Mouse (Mus musculus): Measurements from ENCODE around the gene Mybphl. TPM values are rescaled to one million over a fixed set of nuclear protein-coding genes. Genes with fewer than 3 reads are reported as not detected.
A peak's percentile ranks its signal among the peaks of the same experiment; 100 is the strongest.

Mybphl gene
- total RNA-seq, 2 experiments from 2014 or later = not detected

DNA sequence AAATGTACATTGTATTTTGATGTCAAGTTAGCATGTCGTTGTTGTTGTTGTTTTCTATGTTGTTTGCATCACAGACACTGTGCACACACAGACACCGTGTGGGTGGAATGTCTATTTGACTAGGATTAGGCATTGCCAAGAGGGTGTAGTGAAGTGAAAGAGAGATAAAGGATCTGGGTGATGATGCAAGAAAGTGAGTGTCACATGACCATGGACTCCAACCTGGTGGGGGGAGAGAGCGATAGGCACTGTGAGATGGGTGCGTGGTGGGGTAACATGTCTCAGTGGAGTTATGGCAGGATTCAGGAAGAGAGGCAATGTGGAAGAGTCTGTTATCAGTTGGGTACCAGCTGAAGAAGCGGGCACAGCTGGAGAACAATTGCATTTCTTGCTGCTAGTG is 4.0 kb downstream of the Mybphl start:
- no peak for ATAC-seq (ENCODE audit: poor library complexity, severe bottlenecking)

DNA sequence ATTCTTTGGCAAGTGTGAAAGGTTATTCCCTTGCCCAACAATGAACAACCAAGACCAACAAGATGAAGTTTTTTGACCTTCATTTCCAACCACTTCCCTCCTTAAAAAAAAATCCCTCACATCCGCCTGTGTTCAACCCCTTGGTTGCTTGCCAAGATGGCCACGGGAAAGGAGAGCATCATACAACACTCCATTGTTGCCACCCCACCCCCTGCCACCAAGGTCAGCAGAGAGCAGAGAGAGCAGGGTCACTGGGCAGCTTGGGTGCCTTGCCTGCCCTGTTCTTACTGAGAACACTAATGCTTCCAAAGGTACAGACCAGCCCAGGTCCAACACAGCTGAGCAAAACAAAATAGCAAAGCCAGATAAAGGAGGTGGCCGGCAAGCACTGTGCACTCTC is 7.6 kb downstream of the Mybphl start:
- ATAC-seq (ENCODE audit: poor library complexity, severe bottlenecking) = no peak

DNA sequence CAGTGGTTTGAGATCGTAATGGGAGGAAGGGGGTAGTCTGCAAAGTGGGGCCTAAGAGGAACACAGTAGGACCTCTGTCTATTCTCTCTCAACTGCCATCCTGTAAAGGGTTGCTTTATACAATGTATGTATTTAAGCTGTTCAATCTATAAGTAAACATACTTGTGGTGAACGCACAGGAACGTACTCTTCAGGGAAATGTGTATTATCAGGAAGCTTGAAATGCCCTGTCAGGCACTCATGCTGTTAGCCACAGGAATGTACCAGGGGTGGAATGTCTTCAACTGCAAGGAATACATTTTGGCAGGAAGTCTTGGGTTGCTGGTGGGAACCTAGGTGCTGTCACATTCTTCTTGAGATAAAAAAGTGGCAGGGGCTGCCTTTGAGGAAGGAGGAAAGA is 8.0 kb downstream of the Mybphl start:
- ATAC-seq (ENCODE audit: poor library complexity, severe bottlenecking) = no peak

GRCm38 (mm10) chr3:108378875-108379663 is 14.4 kb downstream of the Mybphl start:
- no peak for ATAC-seq (ENCODE audit: poor library complexity, severe bottlenecking)

DNA sequence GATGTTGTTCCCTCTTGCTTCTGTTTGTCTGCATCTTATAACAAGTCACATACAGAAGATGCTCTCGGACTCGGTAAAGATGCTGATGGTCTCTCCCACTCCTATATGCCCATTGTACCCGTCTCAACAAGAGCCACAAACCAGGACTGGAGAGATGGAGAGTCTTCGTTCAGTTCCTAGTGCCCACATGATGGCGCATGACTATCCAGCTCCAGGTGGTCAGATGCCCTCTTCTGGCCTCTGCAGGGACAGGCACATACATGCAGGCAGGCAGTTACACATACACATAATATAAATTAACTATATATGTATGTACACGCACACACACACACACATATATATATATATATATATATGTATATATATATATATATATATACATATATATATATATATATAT is 16.0 kb downstream of the Mybphl start:
- 0 out of 2 replicates have a peak, but pooled peaks have one; percentile 29 for ATAC-seq (ENCODE audit: poor library complexity, severe bottlenecking)

- ATAC-seq (ENCODE audit: poor library complexity, severe bottlenecking) = peak; percentile 32
Measured at GRCm38 (mm10) chr3:108381945-108382875, 17.5 kb downstream of the Mybphl start.

DNA sequence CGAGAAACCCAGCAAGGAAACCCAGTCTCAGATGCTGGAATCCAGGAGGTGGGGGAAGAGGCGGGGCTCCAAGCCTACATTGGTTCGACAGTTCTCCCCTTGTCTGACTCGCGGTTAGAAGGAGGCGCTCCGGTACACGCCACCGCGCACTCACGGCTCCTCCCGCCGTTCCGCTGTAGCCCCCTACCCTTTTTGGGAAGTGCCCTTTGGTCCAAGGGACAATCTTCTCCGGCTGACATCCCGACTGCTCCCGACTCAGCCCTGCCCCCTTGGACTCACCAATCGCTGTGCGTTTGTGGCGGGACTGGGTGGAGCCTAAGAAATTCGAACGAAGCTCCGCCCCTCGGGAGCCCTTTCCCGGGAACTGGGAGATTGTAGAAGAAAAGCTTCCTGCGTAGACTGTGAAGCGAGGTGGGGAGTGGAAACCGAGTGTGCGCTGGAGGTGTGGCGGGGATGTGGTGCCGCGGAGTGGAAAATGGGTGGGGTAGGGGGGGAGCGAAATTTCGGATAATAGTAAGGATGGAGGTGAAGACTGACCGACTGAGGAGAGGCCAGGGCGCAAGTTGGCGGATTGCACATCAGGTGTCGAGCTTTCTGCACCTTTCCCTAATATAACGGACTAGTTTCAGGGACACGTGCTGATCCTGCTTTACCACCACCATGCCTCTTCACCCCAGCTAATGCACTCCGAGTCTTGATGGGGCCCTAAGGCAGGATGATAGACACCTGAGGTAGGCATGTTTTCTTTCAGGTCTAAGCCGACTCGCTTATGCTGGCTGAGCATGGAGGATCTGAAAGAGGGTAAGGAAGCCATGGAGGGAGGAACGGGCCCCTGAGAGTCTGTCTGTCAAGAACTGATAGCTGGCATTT is 19.0 kb downstream of the Mybphl start, which contains the start of gene Psrc1:
Gene Psrc1, plus strand, starts transcription at position 355 of the 870 bp plus-strand sequence.
- peak; percentile 82 for ATAC-seq (ENCODE audit: poor library complexity, severe bottlenecking)

DNA sequence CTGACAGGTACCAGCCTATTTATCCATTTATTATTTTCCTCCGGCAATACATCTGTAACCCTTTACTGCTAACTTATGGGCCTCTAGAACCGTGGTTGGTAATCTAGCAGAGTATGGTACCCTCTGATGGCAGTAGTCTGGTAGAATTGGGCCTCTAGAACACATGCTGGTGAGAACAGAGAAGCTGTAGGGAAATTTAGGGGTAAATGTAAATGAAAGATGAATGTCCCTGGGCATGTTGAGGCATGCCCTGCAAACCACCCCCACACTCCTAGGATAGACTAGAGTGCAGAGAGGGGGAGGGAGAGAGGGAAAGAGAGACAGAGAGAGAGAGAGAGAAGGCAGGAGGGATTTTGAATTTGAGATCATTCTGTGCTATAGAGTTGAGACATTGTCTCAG is 19.7 kb downstream of the Mybphl start:
- ATAC-seq (ENCODE audit: poor library complexity, severe bottlenecking) = no peak

DNA sequence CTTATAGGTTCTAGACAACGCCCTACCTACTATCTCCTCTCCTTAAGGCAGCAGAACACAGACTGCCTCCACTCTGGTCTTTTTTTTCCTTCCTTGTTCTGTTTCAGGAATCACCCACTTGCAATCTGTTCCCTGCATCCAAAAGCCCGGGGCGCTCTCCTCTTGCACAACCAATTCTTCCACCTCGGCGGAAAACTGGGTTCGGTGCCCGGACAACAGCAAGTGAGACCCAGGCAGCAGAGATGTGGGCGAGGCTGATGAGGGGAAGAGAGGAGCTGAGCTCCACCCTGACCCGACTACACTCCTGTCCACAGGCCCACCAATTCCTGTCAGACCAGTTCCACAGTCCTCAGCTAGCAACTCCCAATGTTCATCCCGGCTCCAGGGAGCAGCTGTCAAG is 21.5 kb downstream of the Mybphl start:
- ATAC-seq (ENCODE audit: poor library complexity, severe bottlenecking) = no peak

- ATAC-seq (ENCODE audit: poor library complexity, severe bottlenecking) = peak; percentile 100
Measured at GRCm38 (mm10) chr3:108389111-108389545, 24.4 kb downstream of the Mybphl start.

GRCm38 (mm10) chr3:108392299-108392698 is 27.6 kb downstream of the Mybphl start:
- ATAC-seq (ENCODE audit: poor library complexity, severe bottlenecking) = no peak

DNA sequence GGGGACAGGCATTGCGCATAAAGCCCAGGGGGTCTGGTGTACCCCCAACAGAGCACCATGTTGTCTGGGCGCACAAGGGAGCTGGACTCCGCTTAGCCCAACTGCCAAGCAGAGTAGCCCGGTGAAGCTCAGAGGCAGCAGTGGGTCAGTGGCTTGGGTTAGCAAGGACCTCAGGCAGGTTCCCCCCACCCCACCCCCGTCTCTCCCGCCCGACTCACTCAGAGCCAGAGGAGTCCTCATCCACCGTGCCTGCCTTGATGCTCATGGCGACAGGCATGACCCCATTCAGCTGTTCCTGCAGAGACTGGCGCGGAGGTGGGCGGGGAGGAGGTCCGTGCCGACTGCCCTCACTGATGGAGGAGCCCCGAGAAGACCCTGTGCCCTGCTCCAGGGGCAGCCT is 28.1 kb downstream of the Mybphl start:
- ATAC-seq (ENCODE audit: poor library complexity, severe bottlenecking) = no peak

GRCm38 (mm10) chr3:108398281-108398680 is 33.6 kb downstream of the Mybphl start:
- ATAC-seq (ENCODE audit: poor library complexity, severe bottlenecking) = no peak

DNA sequence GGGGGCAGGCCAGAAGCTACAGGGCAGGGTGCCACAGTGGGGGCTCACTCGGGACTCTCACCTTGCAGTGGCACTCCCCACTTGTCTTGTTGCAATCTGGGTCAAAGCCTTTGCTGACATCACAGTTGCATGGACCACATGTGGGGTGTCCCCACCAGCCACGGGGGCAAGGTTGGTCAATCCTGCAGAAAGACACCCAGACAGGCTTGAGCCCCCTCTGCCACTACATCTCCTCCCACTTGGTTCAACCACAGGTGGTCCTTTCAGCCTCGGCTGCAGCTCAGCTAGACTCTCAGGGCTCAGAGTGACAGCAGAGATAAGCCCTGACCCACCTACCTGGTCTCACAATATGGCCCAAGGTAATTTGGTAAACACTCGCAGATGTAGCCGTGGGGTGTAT is 35.7 kb downstream of the Mybphl start:
- no peak for ATAC-seq (ENCODE audit: poor library complexity, severe bottlenecking)

DNA sequence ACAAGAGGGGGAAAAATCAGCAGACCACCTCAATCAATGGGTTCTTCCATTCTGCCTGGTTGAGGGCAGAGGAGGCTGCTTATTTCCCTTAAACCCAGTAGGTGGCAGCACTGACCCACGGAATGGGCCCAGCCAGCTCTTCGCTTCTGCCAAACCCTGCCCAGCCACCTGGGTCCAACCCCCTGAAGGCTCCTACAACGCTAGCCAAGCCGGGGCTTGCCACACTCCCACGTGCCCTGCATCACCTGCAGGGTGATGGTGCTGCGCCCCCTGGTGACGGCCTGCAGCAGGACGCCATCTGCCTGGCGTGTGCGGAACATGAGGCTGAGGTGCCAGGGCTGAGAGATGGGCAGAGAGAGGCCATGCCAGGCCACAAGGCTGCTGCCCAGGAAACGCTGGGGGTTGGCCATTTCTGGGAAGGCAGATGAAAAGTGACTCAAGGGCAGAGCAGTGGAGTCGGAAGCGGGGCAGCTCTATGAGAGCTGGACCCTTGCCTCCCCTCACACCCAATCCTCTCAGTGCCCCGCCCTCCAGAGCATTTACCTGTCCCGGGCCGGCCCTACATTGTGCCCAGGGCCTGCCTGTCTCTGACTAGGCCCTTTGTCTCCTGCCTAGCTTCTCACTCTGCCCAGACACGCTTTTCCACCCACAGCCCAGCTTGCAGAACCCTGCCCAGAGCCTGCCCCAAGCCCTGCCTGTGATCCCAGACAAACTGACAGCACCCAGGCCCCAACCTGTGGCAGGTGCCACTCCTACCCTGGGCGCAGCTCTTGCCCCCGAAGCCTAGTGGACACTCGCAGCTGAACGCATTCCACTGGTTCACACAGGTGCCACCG is 37.2 kb downstream of the Mybphl start:
- peak; percentile 97 for ATAC-seq (ENCODE audit: poor library complexity, severe bottlenecking)

- no peak for ATAC-seq (ENCODE audit: poor library complexity, severe bottlenecking)
Measured at GRCm38 (mm10) chr3:108402528-108402920, 37.8 kb downstream of the Mybphl start.

- ATAC-seq (ENCODE audit: poor library complexity, severe bottlenecking) = no peak
Measured at GRCm38 (mm10) chr3:108405536-108406305, 41.0 kb downstream of the Mybphl start.

DNA sequence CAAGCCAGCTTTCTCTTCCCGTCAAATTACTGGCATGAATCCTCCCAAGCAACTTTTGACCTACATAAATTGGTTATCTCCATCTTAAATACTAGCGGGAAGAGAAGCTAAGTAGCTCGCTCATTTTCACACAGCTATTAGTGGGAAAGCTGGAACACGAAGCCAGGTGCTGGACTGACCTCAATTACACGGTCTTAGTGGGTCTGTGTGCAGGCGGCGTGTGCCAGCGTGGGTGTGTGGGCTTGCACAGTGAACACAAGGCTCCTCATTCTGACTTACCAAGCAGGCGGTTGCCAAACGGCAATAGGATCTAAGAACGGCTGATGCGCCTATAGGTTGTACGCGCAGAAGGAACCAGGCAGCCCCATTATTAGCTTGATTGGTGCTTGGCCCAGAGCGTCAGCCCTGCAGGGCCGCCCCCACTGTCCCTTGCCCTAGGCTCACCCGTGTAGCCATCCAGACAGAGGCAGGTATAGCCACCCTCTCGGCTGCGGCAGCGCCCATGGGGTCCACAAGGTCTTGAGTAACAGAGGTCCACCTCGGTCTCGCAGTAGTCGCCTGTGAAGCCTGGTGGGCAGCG is 41.7 kb downstream of the Mybphl start:
- no peak for ATAC-seq (ENCODE audit: poor library complexity, severe bottlenecking)
